Mouse (Mus musculus) spleen, adult 2 months (tissue): ENCODE measurements around the gene Osbp2.

Experiments
- CTCF ChIP-seq: fragments of 200-500 bp; IDR thresholded peaks from 2 replicates; pipeline ENCODE4 v1.5.1; 2011; ENCODE audit warnings: mild to moderate bottlenecking, inconsistent platforms; ENCODE audit not compliant: insufficient read depth, insufficient read length, insufficient replicate concordance; ENCODE audit errors: extremely low read depth
- POLR2A ChIP-seq: fragments of 200-500 bp; IDR thresholded peaks from 2 replicates; pipeline ENCODE4 v1.6.1; 2011; ENCODE audit warnings: low read depth, low read length, inconsistent platforms

DNA sequence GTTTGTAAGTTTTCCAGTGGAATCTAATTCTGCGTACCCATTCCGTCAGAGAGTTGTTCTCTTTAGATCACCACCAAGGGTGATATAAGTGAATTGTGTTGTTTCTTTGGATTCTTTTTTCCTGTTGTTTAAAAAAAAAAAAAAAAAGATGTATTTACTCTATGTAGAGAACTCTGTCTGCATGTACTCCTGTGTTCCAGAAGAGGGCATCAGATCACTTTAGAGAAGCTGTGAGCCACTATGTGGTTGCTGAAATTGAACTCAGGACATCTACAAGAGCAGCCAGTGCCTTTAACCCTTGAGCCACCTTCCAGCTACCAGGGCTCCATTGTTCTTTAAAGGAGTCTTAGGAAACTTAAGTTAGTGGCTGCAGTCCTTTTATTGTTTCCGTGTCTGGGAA is 166.3 kb downstream of the Osbp2 start:
- no peak for TF ChIP-seq CTCF
- no peak for TF ChIP-seq POLR2A
